ENCODE assay signal across 31 mouse cellular contexts in genomic region chr10:118884126-118884525, GRCm38 (mm10). TPM values are rescaled to one million over a fixed set of nuclear protein-coding genes. Genes with fewer than 3 reads are reported as not detected.
DNase-seq lines count a peak whose midpoint lies in the region; ATAC-seq and TF ChIP-seq lines count a peak whose summit lies in the region.
"Had no signal": no experiment of that assay in that cellular context is flagged by ENCODE, and none has a peak within 500 bp of the region (broad histone marks: within the 10 kb centered on the region; RNA-seq: fewer than 3 reads in every experiment).

No protein-coding gene starts in this region.

- 79% methylated on average over 2 of the region's 2 CpGs for WGBS in thymus, adult 2 months

- no peaks in the 10 kb centered on the region for H3K36me3 ChIP-seq in thymus, adult 2 months (ENCODE audit: control insufficient read depth, insufficient read depth, low read length)
- H3K36me3 ChIP-seq: hindbrain, embryonic 12.5 days; limb, embryonic 10.5 days; limb, embryonic 15.5 days; liver, embryonic 13.5 days; midbrain, embryonic 13.5 days; neural tube, embryonic 13.5 days had no signal

- H3K27ac ChIP-seq in thymus, adult 2 months (ENCODE audit: control insufficient read depth, insufficient read depth, low read length) = peak overlapping the region; percentile 35
- H3K27ac ChIP-seq: hindbrain, embryonic 12.5 days; hindbrain, postnatal 0 days; kidney, postnatal 0 days; limb, embryonic 10.5 days; limb, embryonic 15.5 days; liver, embryonic 13.5 days; midbrain, embryonic 13.5 days; neural tube, embryonic 13.5 days; stomach, postnatal 0 days had no signal

- H3K4me3 ChIP-seq in thymus, adult 2 months (ENCODE audit: control insufficient read depth, insufficient read depth, low read length) = no peak overlapping the region
- H3K4me3 ChIP-seq: hindbrain, embryonic 12.5 days; limb, embryonic 10.5 days; limb, embryonic 15.5 days; liver, embryonic 13.5 days; megakaryocyte, embryonic 14.5 days; midbrain, embryonic 13.5 days; neural tube, embryonic 13.5 days had no signal

- H3K27me3 ChIP-seq in thymus, adult 2 months (ENCODE audit: control insufficient read depth, insufficient read depth, low read length) = no peaks in the 10 kb centered on the region
- H3K27me3 ChIP-seq: hindbrain, embryonic 12.5 days; limb, embryonic 15.5 days; liver, embryonic 13.5 days; megakaryocyte, embryonic 14.5 days; midbrain, embryonic 13.5 days; neural tube, embryonic 13.5 days had no signal

- no peak for TF ChIP-seq POLR2A in thymus, adult 2 months (IDR thresholded peaks at IDR 0.05; ENCODE audit: control insufficient read depth, extremely low read depth, insufficient read depth, low read length, poor library complexity)

- ATAC-seq in CD4-positive, CD25-positive, alpha-beta regulatory T cell, adult 4 months = no peak
- ATAC-seq in erythroblast, adult 5-6 weeks (replicated peaks; ENCODE audit: low FRiP score, poor library complexity, severe bottlenecking) = no peak
- ATAC-seq: forebrain, embryonic 14.5 days; hindbrain, postnatal 0 days; intestine, embryonic 16.5 days; lung, postnatal 0 days; midbrain, embryonic 13.5 days had no signal

- TF ChIP-seq CTCF in thymus, adult 2 months (IDR thresholded peaks at IDR 0.05; ENCODE audit: borderline replicate concordance, control insufficient read depth, extremely low read depth, insufficient read depth, low read length, poor library complexity) = no peak

- peak; percentile 56 for DNase-seq in CD4-positive, CD25-positive, alpha-beta regulatory T cell, adult 2 months (ENCODE audit: low read depth, low spot score)
- peak; percentile 48 for DNase-seq in thymus, adult 2 months
- no peak for DNase-seq in thymus, postnatal 0 days (ENCODE audit: low spot score)
- DNase-seq in thymus, postnatal 14 days = peak; percentile 68
- DNase-seq in left cerebral cortex, adult 8-10 months (ENCODE audit: low spot score in 2 of 2) = no peak
- DNase-seq: adrenal gland, adult 8-10 months; cerebellum, adult 2 months; cerebellum, postnatal 14 days; gastrocnemius, postnatal 14 days; heart, adult 11 months; heart, postnatal 36 days; kidney, adult 8-10 months; kidney, postnatal 4 days; layer of hippocampus, postnatal 36 days; liver, embryonic 13.5 days; lung, adult 18-20 months; lung, postnatal 4 days had no signal

- peaks cover 13% of the 10 kb centered on the region for H3K4me1 ChIP-seq in thymus, adult 2 months (replicated peaks; ENCODE audit: control insufficient read depth, insufficient read depth, low read length)
- H3K4me1 ChIP-seq: hindbrain, embryonic 12.5 days; limb, embryonic 10.5 days; limb, embryonic 15.5 days; midbrain, embryonic 13.5 days; neural tube, embryonic 13.5 days had no signal

RNA-seq across cellular contexts. Expression of gene Dyrk2, which starts 14.1 kb away (rescaled TPM):
- 10 to 100 TPM in 1 of 2 experiments, 1 to 10 TPM in 1; 9.5 to 14.2 TPM for polyA plus RNA-seq in CD4-positive, CD25-positive, alpha-beta regulatory T cell, adult 4 months (2017; shearing (Covaris generic))
- 24.5 and 28.4 TPM in 2 replicates for polyA plus RNA-seq in thymus, adult 2 months (2012; rRNA removed)
- 7.7 and 9.3 TPM in 2 replicates for polyA plus RNA-seq in thymus, postnatal 0 days (2015; fragmentation: Nextera tagmentation; extraction: Ambion mirVana)
- total RNA-seq in erythroblast, adult 5-6 weeks (2015; ENCODE audit: low replicate concordance) = 4.8 and 6.7 TPM in 2 replicates
- total RNA-seq in erythroblast, adult 5-6 weeks (2017; ENCODE audit: low replicate concordance) = 2.6 and 8.9 TPM in 2 replicates
- total RNA-seq in left cerebral cortex, adult 8-10 months (2022) = 10 to 100 TPM; 31.5 to 39.4 (median 33.5) TPM

Comparison
In these comparisons a context has a peak if more than half of its experiments do, and no peak if none do; other contexts are left out.
1. DNase-seq: peak in CD4-positive, CD25-positive, alpha-beta regulatory T cell, adult 2 months (single experiment), thymus, adult 2 months (single experiment) and thymus, postnatal 14 days (single experiment); none in thymus, postnatal 0 days (single experiment) and left cerebral cortex, adult 8-10 months (0 of 2).